Mouse (Mus musculus): ENCODE measurements at regions not wholly inside any gene's neighbourhood (a gene's known extent, or its start where the extent isn't known, plus 50 kb on each side); places are given as distances from the start of the nearest gene placed in this dataset.
A peak's percentile ranks its signal among the peaks of the same experiment; 100 is the strongest.

GRCm38 (mm10) chr17:31775037-31775436 is 80.6 kb downstream of the Sik1 start:
- ATAC-seq (replicated peaks; ENCODE audit: low FRiP score, low TSS enrichment, poor library complexity, severe bottlenecking) = no peak

- ATAC-seq (replicated peaks; ENCODE audit: low FRiP score, low TSS enrichment, poor library complexity, severe bottlenecking) = no peak
Measured at GRCm38 (mm10) chr17:31775966-31776365, 79.6 kb downstream of the Sik1 start.

- no peak for ATAC-seq (replicated peaks; ENCODE audit: low FRiP score, low TSS enrichment, poor library complexity, severe bottlenecking)
Measured at GRCm38 (mm10) chr17:31776949-31777607, 78.5 kb downstream of the Sik1 start.

GRCm38 (mm10) chr17:31777751-31778150 is 77.9 kb downstream of the Sik1 start:
- ATAC-seq (replicated peaks; ENCODE audit: low FRiP score, low TSS enrichment, poor library complexity, severe bottlenecking) = no peak

GRCm38 (mm10) chr17:31779466-31779865 is 76.1 kb downstream of the Sik1 start:
- ATAC-seq (replicated peaks; ENCODE audit: low FRiP score, low TSS enrichment, poor library complexity, severe bottlenecking) = no peak

- no peak for ATAC-seq (replicated peaks; ENCODE audit: low FRiP score, low TSS enrichment, poor library complexity, severe bottlenecking)
Measured at GRCm38 (mm10) chr17:31782251-31782650, 73.4 kb downstream of the Sik1 start.

- ATAC-seq (replicated peaks; ENCODE audit: low FRiP score, low TSS enrichment, poor library complexity, severe bottlenecking) = no peak
Measured at GRCm38 (mm10) chr17:31783071-31783470, 72.5 kb downstream of the Sik1 start.

- ATAC-seq (replicated peaks; ENCODE audit: low FRiP score, low TSS enrichment, poor library complexity, severe bottlenecking) = no peak
Measured at GRCm38 (mm10) chr17:31788316-31788715, 67.3 kb downstream of the Sik1 start.

GRCm38 (mm10) chr17:31789068-31789583 is 66.5 kb downstream of the Sik1 start:
- 0 out of 2 replicates have a peak, but pooled peaks have one; percentile 22 for ATAC-seq (replicated peaks; ENCODE audit: low FRiP score, low TSS enrichment, poor library complexity, severe bottlenecking)

- no peak for ATAC-seq (replicated peaks; ENCODE audit: low FRiP score, low TSS enrichment, poor library complexity, severe bottlenecking)
Measured at GRCm38 (mm10) chr17:31789906-31790279, 65.7 kb downstream of the Sik1 start.

- ATAC-seq (replicated peaks; ENCODE audit: low FRiP score, low TSS enrichment, poor library complexity, severe bottlenecking) = no peak
Measured at GRCm38 (mm10) chr17:31790280-31791063, 65.1 kb downstream of the Sik1 start.

- no peak for ATAC-seq (replicated peaks; ENCODE audit: low FRiP score, low TSS enrichment, poor library complexity, severe bottlenecking)
Measured at GRCm38 (mm10) chr17:31791656-31792055, 63.9 kb downstream of the Sik1 start.

- ATAC-seq (replicated peaks; ENCODE audit: low FRiP score, low TSS enrichment, poor library complexity, severe bottlenecking) = no peak
Measured at GRCm38 (mm10) chr17:31793040-31793439, 62.6 kb downstream of the Sik1 start.

GRCm38 (mm10) chr17:31793521-31793920 is 62.1 kb downstream of the Sik1 start:
- no peak for ATAC-seq (replicated peaks; ENCODE audit: low FRiP score, low TSS enrichment, poor library complexity, severe bottlenecking)

- no peak for ATAC-seq (replicated peaks; ENCODE audit: low FRiP score, low TSS enrichment, poor library complexity, severe bottlenecking)
Measured at GRCm38 (mm10) chr17:31793964-31794363, 61.6 kb downstream of the Sik1 start.
